Mouse (Mus musculus) urinary bladder, postnatal 14 days (tissue): Measurements from ENCODE around the gene Klri1.
A peak's percentile ranks its signal among the peaks of the same experiment; 100 is the strongest.
"Not testable (repeated sequence)": the region's sequence is repeated elsewhere in the genome, so short reads cannot be mapped to it uniquely, and the experiment has no call there.

Experiments used
- DNase-seq: peaks from one replicate; pipeline ENCODE4 v3.0.0; 2021; ENCODE audit warnings: low spot score

The Klri1 gene

GRCm38 (mm10) chr6:129717032-129717431, at the start of gene Klri1:
Gene Klri1 (minus strand): TSS chr6:129717132.
- no peak for DNase-seq

DNA sequence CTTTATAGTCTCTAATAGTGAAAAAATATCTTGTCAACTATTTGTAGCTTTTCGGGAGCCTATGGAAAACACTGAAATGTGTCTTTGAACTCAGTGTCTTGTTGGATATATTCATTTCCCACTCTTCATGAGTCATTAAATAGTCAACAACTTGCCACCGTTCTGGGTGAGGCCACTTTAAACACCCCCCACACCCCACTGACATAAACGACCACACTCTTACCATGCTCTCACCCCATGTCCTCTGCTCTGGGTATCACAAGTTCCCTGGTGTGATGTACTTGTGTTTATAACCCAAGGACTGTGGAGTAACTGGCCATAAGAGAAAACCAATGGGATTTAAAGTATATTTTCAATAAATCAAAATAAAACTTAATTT, 30.7 kb upstream of the Klri1 start:
- no peak for DNase-seq

GRCm38 (mm10) chr6:129747016-129747653, 30.2 kb upstream of the Klri1 start:
- DNase-seq, result no peak

DNA sequence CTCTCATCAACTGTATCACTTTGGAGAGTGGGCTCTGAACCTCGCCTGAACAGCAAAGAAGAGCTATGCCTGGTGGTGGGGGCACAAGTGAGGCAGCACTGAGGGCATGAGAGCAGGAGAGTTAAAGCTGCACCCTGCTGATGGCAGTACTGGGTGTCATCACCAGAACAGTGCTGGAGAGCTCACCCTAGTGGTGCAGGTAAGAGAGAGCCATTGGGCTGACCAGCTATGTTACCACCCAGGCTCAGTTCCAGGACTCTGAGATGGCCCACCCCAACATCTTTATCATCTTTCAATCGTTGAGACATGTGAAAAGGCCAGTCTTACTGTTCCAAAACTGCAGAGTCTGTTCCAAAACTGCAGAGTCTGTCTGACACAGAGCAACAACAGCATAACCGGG, 29.2 kb upstream of the Klri1 start:
- DNase-seq, result no peak

GRCm38 (mm10) chr6:129740069-129740721, 23.3 kb upstream of the Klri1 start, which contains the start of gene Klri2:
Gene Klri2 (minus strand): TSS chr6:129740484.
- DNase-seq, result no peak

DNA sequence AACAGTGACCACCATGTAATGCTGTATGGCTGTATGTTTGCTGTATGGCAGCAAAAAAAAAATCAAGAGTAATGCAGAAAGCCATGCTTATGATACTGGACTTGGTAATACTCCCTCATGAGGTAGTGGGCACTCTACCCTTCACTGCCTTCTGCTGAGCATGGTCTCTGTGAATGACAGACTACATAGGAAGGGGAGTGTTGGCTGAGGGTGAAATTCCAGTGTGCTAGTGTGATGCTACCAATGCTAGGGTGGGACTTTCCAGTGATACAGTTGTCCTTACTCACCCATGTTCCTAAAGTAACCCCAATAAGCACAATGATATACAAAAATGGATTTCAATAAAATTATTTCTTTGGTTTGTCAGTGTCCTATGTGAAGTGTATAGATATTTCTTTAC, 19.5 kb upstream of the Klri1 start:
- no peak for DNase-seq

DNA sequence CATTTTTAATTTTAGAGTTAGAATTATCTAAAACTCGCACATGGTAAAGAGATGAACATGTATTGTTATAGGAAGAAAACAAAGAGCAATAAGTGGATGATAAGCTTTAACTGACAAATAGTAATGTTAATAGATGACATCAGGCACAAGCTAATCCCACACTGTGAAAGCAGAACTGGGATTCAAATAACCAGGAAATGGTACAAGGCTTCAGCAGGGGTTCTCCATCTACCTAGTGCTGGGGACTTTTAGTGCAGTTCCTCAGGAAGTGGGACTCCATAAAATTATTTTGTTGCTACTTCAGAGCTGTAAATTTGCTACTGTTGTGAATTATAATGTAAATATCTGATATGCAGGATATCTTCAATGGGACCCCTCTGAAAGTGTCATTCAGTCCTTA, 10.3 kb upstream of the Klri1 start:
- DNase-seq, result no peak

DNA sequence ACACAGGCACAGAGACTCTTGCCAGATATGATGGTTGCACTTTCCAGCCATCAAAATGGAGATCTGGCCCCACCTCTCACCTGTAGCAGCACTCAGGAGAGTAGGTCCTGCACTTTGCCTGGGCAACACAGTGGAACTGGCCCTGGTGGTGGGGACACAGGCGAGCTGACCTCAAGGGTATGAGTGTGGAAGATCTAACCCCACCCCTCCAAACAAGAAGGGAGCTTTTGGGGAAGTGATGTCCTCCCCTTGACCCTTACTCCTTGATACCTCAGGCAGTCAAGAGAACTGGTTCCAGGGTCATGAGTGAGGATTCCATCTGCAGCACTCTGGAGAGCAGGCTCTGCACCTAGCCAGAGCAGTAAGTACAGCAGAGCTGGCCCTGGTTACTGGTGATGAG, 4.5 kb upstream of the Klri1 start:
- no peak for DNase-seq

DNA sequence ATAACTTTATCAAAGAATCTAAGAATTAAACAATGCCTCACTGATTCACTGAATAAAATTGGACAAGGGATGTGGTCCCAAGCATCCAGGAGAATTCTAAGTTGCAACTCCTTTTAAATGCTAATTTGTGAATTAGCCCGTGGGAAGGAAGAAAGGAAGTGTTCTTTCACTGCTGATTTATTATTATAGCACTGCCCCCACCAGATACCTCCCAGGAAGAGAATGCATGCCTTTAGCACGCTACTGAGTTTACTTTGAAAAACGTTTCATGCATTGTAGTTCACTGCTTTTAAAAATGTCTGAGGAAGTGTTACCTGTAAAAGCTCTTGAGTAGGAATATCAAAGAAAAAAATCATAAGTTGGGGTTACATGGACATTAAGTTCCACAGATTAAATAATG, 3.6 kb upstream of the Klri1 start:
- DNase-seq, result no peak

DNA sequence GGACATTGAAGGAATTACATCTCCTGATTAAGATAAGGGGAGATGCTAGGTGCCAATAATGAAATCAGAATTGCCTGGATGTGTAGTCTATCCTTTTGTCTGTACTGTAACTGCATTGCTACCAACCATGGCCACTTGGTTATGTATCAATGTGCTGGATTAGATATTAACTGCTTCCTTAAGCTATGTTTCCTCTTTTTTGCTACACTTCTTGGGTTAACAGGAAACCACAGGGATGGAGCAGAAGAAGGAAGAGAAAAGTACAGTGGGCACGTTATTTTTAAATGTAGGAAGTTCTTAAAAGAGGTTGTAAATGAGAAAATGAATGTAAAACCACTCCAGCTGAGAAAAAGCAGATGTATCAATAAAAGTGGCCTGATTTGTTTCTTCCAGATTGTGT, 3.4 kb downstream of the Klri1 start:
- no peak for DNase-seq

DNA sequence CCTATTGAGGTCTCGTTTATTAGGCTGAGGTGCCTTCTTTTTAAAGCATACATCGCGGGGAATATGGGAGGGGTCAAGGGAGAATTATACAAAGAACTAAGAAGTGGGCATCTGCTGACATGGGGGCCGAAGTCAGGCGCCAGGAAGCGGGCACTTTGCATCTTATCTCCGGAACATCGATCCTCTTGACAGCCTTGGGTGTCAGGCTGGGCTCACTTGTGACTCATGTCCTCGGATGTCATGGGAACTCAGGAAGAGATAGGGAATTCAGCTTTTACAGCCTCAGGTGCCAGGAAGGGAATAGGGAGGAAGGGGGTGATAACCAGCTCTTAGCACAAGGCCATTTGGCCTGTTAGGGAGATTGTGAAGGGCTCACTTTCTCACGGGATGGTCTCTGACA, 25.5 kb downstream of the Klri1 start:
- DNase-seq, result not testable (repeated sequence)

DNA sequence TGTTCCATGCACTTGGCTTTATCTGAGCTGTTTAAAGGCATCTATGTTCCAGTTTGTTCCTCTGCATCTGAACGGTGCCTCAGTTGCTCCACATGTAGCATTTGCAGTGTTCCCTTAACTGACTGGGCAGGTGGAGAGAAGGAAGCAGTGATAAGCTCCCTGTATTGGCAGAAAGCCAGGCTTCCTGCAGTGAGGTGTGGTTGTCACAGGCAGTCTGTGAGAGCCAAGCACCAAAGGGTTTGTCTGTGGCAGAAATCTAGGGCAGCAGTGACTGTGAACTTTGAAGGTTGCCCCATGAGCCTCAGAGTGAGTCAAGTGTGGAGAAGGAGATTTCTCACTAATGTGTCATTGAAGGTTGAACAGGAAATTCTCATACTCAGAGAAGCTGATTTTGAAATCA, 36.6 kb downstream of the Klri1 start:
- peak; percentile 16 for DNase-seq

GRCm38 (mm10) chr6:129678873-129679272, 38.1 kb downstream of the Klri1 start, which contains the start of gene Klrc1:
Gene Klrc1 (minus strand): TSS chr6:129678973.
- no peak for DNase-seq

GRCm38 (mm10) chr6:129661301-129661700, 55.6 kb downstream of the Klri1 start:
- not testable (repeated sequence) for DNase-seq

DNA sequence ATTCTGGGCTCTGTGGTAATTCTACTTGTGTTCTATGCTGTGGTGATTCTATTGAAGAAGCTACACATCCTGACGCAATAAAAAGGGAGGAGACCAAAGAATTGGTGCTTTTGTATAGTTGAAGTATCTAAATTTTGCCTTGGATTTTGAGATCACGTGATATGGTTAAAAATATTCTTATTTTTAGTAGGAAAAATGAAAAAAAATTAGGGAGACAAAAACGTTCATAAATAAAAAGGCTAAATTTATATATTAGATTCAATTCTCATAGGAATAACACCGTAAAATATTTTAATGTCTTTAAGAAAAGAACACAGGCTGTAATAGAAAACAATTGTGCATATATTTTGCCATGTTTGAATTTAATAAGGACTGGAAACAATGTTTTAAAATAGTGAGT, 56.3 kb downstream of the Klri1 start, which contains the start of gene Klrc2:
Gene Klrc2 (minus strand): TSS at position 101 of the 400 bp plus-strand sequence.
- DNase-seq, result not testable (repeated sequence)
